Mouse (Mus musculus) T-helper 2 cell (primary cell): ENCODE data around the gene Mcrip2.

Source experiments
- in situ Hi-C: fragments of 300-600 bp; cut with MboI, MseI; formaldehyde crosslinking; loops from one replicate; pipeline ENCODE4 v1.15.1; 2025; ENCODE audit warnings: high pct_unique_total_duplicates

The Mcrip2 gene

DNA sequence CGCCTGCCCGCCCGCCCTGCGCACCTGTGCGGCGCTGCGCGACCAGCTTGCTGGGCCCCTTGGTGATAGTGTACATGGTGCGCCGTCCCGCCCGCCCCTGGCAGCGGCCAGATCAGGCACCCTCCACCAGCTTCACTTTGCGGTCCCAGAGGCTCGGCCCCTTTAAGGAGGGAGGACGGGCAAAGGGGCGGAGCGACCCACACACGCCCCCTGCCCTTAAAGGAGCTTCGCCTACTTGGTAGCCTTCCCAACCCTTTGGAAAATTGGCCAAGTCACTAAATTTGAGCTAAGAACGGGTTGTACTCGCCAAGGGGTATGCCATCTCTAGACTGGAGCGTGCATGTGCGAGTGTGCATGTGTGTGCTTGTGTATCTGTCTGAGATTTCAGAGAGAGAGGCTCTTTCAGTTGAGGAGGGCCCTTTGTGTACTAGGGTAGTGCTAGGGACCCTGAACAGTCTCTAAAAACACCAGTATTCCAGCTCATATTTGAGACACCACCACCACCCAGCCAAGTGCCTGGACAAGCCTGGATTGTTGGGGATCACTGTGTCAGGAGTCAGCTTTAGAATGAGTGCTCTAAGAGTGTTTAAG lies at the start of gene Mcrip2:
Gene Mcrip2, minus strand, starts transcription at position 164 of the 591 bp plus-strand sequence.
- in situ Hi-C loops = loop anchor here (25.0 kb wide), 1 partner anchor 1406 kb away; the partner anchor contains the start of genes Bricd5, E4f1 and Pgp

DNA sequence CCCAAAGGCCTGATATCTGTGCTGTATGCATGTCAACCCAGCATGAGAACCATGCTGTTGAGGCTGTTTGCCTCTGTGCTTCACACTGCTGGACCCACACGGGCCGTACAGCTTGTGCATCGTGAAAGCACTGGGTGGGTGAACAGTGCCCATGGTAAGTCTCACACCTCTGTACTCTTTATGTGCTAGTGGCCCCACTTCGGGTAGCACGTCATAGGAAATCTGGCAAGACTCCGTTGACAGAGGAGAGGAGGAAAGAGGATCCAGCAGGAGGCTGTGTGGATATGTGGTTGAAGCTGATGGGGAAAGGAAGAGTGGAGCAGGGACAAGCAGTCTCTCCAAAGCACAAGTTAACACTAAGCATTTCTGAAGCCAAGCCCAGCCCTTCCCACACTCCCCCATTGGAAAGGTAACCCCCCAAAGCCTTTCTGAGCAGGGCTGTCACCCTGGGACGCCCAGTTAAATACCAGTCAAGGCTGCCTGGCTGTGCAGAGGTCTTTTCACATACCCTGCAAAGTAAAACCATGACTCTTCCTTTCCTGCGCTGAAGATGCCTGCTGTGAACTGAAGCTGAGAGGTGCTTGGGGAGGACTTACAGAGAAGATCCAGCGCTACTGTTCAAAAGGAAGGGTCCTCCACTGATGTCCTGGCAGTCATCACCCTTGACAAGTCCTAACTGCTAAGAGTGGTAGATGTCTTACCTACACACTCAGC lies 49.6 kb upstream of the Mcrip2 start:
- in situ Hi-C loops = no loop called here

DNA sequence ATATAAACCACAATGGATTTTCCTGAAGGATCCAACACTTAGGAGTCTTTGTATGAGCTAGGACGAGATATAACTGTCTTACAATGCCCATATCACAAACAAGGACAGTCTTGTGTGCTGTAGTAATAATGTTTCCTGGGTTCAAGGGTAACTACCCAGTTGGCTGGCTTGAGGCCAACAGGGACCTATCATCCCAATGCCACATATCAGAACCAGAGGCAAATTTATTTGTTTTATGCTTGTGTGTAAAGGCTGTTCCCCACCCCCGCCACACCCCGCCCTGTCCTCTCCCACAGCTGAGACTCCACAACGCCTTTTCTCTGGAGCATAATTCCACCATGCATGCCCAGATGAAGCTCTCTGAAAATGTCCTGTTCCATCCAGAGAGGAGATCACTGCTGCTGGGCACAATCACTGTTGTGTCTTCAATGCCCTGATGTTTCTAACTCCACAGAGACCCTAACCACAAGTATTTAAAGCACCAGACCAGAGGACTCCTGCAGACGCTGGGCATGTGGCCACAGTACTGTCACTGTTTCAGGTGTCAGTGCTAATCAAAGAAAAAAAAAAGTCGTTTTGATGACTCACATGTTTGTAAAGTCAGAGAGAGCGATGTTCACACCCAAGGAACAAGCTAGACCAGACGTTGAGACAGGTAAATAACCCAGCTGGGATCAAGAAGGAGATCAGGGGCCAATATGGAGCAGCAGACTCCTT lies 48.5 kb upstream of the Mcrip2 start:
- in situ Hi-C loops = no loop called here

DNA sequence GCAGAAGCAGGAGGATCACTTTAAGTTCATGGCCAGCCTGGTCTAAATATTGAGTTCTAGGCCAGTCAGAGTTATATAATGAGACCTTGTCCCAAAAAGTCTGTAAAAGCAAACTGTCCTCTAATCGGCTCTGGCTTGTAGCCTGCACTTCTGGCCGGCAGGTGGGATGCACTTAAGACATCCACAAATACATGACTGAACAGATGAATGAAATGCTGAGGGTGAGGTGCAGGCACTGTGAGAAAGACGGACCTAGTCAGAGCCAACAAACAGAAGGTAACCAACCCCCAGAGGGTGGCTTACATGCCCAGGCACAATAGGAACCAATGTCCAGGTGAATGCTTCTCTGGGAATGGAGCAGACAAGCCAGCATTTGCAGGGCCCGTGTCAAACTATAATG lies 45.7 kb upstream of the Mcrip2 start:
- in situ Hi-C loops = no loop called here

DNA sequence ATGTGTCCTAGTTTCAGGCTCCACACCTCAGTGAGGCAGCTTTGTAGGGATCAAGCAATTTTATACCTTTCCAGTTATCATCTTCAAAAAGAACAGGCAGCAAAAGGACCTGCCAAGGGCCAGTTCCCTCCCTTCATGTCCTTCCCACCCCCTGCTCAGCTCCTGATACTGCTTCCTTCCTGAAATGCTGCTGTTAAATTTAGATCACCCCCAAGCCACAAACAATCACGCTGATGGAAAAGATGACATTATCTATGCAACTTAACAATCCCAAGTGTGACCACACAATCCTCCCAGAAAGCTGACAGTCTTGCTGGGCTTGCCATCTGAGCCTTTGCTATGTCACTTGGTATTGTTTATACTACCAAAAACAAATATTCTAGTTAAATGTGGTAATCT lies 45.3 kb upstream of the Mcrip2 start:
- in situ Hi-C loops = no loop called here

DNA sequence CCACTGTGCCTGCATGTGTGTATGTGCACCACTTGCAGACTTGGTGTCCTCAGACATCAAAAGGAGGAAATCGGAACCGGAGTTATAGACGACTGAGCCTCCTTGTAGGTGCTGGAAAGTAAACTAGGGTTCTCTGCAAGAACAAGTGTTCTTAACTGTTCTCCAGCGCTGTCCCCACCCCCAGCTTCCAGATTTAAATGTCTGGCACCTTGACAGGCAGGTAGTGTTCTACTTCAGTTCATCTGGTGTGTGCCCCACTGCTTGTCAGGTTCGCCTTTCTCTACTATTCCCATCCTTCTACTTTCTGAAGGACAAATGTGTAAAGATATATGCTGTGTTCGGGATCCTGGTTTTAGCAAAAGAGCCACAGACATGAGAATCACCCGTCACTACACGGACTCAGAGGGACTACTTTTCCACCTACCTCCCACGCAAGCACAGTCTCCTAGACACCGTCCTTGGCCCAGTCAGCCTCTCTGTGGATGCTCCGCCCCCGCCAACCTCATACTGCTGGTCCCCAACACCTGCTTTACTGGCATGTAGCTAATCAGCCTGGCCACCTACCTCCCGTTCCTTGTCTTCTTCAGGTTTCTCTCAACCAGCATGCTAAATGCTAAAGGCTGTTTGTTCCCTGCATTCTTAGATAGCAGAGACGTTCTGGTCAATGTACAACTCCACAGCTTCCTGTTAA lies 44.8 kb upstream of the Mcrip2 start:
- in situ Hi-C loops = no loop called here

DNA sequence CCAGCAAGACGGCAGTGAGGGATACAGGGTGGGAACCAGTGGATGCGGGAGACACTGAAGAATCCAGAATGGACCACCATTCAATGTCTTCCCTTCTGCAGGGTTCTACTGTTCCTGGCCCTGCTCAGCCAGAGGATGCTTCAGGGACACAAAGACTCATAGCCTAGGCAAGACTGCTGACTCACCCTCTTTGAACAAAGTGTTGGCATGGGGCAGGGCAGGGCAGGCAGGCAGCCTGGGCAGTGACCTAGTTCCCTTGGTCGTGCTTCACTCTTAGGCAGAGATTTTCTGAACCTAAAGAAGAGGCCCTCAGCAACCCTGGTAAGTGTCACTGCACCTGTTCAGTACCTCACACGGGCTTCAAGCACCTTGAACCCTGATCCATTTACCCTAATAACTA lies 43.3 kb upstream of the Mcrip2 start:
- in situ Hi-C loops = no loop called here

DNA sequence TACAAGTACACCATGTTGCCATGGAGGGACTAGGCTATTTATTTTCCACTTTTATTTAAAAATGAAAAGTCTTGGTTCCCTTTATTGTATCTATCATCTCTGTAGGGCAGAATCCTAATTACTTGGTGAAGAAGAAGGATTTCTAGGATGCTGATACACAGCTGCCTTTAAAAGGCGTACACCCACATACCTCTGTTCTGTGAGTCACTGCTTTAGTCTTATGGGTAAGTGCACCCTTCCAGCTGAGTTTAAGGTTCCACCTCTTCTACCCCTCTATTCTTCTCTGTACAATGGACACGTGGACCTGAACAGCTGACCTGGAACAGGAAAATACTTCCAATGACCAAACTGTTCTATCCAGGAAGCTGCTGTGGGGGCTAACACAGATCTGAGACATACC lies 39.1 kb upstream of the Mcrip2 start:
- in situ Hi-C loops = no loop called here

DNA sequence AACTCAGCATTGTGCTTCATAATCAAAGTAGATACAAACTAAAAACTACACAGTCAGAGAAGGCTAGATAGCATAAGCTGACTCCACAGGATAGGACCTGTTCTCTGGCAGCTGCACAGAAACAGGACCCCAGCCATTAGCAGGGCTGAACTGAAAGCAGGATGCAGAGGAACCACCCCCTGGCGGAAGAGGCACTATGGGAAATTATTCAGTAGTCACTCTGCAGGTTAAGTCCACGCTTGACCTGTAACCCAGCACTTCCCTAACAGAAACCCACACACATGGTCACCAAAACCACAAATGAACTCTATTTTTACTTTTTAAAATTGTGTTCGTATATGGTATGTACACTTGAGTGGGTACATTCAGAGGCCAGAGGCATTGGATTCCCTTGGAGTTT lies 34.5 kb upstream of the Mcrip2 start:
- in situ Hi-C loops = no loop called here

DNA sequence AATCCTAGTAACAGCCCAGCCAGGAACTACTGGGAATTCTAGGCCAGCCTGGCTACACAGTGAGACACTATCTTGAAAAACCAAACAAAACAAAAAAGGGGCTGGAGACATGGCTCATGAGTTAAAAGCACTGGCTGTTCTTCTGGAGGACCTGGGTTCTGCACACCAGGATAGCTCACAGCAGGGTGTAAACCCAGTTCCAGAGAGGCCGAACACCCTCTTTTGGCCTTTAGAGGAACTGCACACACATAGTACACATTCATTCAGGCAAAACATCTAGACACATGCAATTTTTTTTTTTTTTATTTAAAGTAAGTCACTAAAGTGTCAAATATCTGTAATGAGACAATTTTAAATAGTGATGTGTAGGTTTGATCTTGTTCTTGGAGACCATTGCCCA lies 31.6 kb upstream of the Mcrip2 start:
- in situ Hi-C loops = no loop called here

DNA sequence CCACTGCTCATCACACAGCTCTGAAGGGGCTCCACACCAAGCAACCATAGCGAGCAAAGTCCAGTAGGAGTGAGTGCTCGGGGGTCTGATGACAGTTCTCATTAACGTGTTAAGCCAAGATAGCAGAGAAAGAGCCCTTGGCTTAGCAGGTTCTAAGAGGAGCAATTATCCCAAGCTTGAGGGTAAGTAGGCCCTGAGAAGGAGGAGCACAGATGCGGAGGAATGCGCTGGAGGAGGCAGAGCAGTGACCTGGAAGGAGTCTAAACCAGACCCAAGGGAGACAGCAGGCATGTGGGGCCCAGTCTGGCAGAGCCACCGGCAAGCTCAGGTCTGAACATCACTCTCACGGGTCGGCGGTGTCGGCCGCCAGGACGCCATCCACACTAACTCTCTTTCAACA lies 27.3 kb upstream of the Mcrip2 start:
- in situ Hi-C loops = no loop called here

DNA sequence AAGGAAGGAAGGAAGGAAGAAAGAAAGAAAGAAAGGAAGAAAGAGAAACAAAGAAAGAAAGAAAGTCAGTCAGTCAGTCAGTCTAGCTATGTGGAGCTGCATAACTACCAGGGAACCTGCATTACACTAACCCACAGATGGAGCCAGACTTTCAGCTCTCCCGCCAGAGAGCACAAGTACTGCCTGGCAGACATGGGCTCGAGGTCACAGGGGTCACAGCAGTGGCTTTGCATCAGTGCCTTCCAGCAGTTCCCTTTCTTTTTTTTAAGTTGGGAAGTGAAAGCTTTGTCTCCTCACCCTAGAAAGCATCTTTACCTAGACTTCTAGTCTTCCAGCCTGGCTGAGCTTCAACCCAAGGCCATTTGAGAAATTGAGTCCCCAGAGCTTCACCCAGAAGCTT lies 26.9 kb upstream of the Mcrip2 start:
- in situ Hi-C loops = no loop called here

DNA sequence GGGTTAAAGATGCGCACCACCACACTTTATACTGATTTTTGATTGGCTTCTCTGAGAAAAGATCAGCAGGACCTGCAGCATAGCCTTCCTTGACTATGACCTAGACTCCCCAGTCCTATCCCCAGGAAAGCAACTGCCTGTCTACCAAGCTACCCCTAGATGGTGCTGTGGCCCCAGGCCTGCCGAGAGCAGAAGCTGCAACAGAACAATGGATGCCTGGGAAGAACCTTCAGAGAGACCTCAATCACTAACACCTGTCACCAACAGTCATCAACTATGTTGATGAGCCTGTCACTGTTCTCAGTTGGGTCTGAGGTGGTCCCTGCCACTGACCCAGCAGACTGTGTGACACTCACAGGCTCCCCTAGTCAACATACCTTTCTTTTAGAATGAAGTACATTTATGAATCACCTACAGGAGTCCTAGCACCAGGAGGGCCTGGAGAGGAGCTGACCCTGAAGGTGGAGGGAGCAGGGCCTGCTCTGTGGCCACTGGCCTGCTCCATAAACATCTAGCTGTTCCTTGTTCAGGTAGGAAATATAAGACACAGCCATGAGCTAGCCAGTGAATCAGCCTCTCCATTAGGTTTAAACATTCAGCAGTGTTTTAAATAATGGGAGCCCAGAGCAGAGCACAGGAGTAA lies 25.5 kb upstream of the Mcrip2 start:
- in situ Hi-C loops = loop anchor here (5.0 kb wide), 1 partner anchor 118 kb away; no protein-coding TSS in a partner anchor

DNA sequence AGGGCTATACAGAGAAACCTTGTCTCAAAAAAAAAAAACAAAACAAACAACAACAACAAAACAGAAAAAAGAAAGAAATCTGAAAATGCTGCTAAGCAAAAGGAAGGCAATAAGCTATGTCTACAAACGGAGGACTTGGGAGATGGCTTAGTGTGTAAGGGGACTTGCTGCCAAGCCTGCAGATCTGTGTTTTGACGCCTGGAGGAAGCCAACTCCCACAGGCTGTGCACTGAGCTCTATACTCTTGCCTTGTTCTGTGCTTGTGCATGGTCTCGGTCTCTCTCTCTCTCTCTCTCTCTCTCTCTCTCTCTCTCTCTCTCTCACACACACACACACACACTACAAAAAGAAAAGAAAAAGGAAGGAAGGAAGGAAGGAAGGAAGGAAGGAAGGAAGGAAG lies 20.3 kb upstream of the Mcrip2 start:
- in situ Hi-C loops = no loop called here

DNA sequence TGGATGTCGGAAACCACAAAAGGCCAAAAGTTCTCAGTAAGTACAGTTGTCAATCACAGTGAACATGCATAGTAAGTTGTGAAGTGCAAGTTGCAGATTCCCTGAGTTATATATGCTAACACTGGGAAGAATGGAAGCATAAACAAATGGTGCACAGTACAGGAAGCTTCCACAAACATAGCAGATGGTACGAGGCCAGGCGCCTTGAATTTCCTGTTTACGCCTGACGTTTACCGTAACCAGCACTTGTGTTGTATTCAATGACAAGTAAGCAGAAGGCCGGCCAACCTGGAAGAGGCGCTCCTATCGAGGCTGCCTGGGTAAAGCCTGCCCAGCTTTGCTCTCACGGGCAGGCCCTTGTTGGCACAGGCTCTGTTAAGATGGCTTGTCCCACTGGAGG lies 18.9 kb upstream of the Mcrip2 start:
- in situ Hi-C loops = no loop called here

DNA sequence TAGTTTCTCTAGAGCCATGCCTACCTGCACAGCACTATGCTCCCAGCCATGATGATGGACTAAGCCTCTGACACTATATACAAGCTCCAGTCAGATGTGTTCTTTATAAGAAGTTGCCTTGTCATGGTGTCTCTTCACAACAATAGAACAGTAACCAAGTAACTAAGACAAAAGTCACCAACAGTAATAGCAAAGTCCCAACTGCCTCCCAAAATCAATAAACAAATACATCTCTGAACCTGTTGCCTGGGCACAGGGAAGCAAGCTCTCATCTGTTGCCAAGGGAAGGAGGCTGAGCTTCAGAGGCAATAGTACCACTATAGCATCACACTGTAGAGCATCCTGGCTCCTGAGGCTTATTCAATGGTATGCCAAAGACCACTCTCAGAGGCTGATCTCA lies 18.2 kb upstream of the Mcrip2 start:
- in situ Hi-C loops = no loop called here

DNA sequence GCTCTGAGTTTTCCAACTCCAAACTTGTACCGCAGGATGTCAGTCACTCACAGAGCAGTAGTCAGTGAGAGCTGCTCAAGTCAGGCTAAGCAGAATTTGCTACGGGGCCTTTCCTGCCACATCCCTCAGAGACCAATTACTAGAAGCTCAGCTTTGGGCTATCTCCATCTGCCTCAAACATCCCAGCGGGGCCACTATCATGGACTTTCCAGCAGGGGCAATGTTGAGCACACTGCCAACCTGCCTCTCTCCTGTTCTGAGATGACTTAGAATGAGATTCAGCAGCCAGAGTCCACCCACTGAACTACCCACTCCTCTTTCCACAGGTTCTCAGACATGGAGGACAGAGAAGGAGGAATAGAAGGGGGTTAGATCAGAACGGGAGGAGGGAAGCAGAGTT lies 17.1 kb upstream of the Mcrip2 start:
- in situ Hi-C loops = no loop called here

DNA sequence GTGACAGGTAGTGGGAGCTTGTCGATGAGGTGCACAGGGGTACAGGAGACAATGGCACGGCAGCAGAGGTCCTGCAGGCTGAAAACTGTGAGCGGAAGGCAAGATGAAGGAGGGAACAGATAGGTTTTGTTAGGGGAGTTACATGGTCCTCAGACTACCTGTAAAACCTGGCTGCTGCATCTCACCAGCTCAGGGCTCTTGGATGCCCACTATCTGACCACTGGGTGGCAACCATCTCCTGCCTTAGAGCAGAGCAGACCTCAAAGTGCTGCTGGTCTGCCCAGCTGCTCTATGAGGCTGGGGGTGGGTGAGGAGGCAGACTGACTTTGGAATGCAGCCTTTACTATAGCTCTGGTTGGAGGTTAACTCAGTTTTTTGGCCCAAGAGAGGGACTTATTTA lies 15.3 kb upstream of the Mcrip2 start:
- in situ Hi-C loops = no loop called here

DNA sequence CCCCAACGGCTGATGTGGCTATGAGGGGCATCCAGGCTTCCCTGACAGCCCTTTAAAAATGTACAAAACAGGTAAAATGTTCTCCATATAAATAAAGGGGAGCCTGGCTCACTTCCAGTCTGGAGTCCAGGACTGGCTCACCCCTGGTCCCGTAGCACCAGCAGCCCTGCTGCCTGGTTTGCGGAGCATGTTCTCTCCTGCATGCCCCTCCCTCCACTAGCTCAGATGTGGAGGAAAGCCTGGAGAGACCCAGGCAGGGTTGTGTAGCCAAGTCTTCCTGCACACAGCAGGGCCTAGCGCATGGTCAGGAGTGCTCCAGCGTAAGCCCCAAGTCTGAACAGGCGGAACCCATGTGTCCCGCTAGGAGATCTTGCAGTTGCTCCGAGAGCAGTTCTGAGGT lies 14.7 kb upstream of the Mcrip2 start:
- in situ Hi-C loops = no loop called here

DNA sequence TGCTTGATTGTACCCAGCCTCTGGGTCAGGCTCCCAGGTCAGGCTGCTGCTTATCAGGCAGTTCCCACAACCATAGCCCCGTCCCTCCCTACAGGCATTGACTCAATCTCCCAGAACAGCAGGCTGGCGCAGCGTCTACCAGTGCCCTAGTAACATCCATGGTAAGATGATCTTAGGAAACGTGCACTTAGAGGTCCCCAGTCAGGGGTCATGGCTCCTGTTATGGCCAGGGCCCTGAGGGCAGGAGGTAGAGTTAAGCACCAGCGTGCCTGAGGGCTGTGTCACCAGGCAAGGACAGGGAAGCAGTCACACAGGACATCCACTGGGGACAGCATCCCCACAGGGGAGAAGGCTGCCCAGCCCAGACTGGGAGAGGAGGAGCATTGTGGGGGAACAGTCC lies 13.7 kb upstream of the Mcrip2 start:
- in situ Hi-C loops = no loop called here

DNA sequence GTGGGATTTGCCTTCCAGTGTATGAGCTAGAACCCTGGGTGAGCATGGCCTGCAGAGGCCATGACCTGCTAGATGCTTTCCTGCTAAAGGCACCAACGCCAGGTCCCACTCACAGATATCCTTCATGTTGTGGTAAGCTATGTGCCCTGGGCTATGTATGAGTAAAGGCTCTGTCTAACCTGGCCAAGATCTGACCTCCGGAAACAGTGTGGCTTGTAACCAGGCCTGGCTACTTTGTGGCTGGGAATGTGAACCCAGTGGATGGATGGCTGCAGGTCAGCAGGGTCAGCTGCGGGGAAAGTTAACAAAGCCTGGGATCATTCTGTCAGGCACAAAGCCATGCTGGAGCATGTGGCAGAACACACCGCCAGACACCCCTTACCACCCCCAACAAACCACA lies 13.1 kb upstream of the Mcrip2 start:
- in situ Hi-C loops = no loop called here
